Mouse (Mus musculus) kidney, adult 2 months (tissue): ENCODE results near the gene Dcpp2.

Experiments
- CTCF ChIP-seq: fragments of 200-500 bp; conservative IDR thresholded peaks from 2 replicates; pipeline ENCODE4 v1.5.1; 2011; ENCODE audit warnings: low read depth, mild to moderate bottlenecking, control low read depth, low read length, moderate library complexity, mixed read lengths; ENCODE audit not compliant: insufficient read depth, insufficient read length
- POLR2A ChIP-seq: fragments of 200-500 bp; IDR thresholded peaks from one replicate; pipeline ENCODE4 v1.6.1; 2011; ENCODE audit warnings: low read depth, low read length, control low read depth

- peak; percentile 68 for TF ChIP-seq CTCF
- TF ChIP-seq POLR2A, result no peak
These were observed 29.6 kb upstream of the Dcpp2 start for GRCm38 (mm10) chr17:23850853-23851749.
